Mouse (Mus musculus): ENCODE data around the gene Tmem50b. TPM values are rescaled to one million over a fixed set of nuclear protein-coding genes. Genes with fewer than 3 reads are reported as not detected.
A peak's percentile ranks its signal among the peaks of the same experiment; 100 is the strongest.
"Not testable (repeated sequence)": the region's sequence is repeated elsewhere in the genome, so short reads cannot be mapped to it uniquely, and the experiment has no call there.

Tmem50b gene
- 85.6 and 96.8 TPM in 2 replicates for polyA plus RNA-seq (2015; fragmentation: Nextera tagmentation; extraction: Ambion mirVana)

- 1% methylated on average over 34 of the region's 34 CpGs for WGBS
- peak; percentile 98 for ATAC-seq (ENCODE audit: low read depth)
- H3K9me3 ChIP-seq = no peaks in the 10 kb centered on the region
- peaks cover 3% of the 10 kb centered on the region; the same call in 1 of the 2 replicates for H3K36me3 ChIP-seq
- H3K27me3 ChIP-seq = peaks cover 10% of the 10 kb centered on the region
- peaks cover 22% of the 10 kb centered on the region for H3K4me1 ChIP-seq (replicated peaks)
- H3K4me3 ChIP-seq = peak within 1 kb of the TSS; percentile 56
- H3K27ac ChIP-seq (replicated peaks) = peak within 1 kb of the TSS; percentile 84
- peak within 1 kb of the TSS; percentile 88 for H3K4me2 ChIP-seq
- H3K9ac ChIP-seq = peak within 1 kb of the TSS; percentile 83
Observed at GRCm38 (mm10) chr16:91597672-91598010, at the start of gene Tmem50b. TSS of gene Tmem50b (minus strand) at chr16:91597800.

DNA sequence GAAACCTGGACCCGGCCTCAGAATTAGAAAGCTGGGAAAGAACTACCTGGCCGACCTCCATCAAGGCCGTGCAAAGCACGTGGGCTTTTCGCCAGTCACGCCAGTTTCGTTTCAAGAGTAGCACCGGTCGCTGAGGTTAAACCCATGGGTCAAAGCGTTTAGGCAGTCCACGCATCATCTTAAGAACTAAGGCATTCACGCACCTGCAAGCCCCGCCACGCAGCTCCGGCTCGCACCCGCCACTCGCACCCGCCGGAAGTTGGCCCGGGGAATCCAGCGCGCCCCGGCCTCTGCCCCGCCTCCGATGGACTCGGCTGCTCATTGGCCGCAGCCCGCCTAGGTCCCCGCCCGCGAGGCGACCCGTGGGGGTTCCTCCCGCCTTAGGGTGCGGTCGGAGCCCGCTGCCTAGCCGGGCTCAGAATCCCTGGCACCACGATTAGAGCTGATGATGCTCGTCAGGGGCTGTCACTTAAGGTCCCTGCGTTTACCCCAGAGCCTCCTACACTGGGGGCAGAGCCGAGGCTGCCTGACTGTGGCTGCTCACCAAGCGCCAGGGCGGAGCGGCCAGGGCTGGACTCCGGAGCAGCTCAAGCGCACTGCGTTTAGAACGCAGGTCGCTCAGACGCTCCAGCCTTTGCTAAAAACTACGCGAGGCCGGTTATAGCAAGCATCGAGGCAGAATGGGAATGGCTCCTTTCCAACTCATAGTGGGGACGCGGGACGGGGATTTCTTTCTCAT is 49.2 kb upstream of the Tmem50b start, which contains the start of gene Gart:
Gene Gart (minus strand): TSS at position 272 of the 739 bp plus-strand sequence.
- WGBS = under 1% methylated on average over 59 of the region's 59 CpGs
- peak within 1 kb of the TSS; percentile 99 for H3K27ac ChIP-seq (replicated peaks)
- peak within 1 kb of the TSS; percentile 84 for H3K4me3 ChIP-seq
- H3K4me2 ChIP-seq = peak within 1 kb of the TSS; percentile 97
- no peaks in the 10 kb centered on the region for H3K27me3 ChIP-seq
- peaks cover 17% of the 10 kb centered on the region for H3K36me3 ChIP-seq
- H3K9ac ChIP-seq = peak within 1 kb of the TSS; percentile 93
- no peaks in the 10 kb centered on the region for H3K9me3 ChIP-seq
- ATAC-seq (ENCODE audit: low read depth) = peak; percentile 87
- peaks cover 31% of the 10 kb centered on the region for H3K4me1 ChIP-seq (replicated peaks)

DNA sequence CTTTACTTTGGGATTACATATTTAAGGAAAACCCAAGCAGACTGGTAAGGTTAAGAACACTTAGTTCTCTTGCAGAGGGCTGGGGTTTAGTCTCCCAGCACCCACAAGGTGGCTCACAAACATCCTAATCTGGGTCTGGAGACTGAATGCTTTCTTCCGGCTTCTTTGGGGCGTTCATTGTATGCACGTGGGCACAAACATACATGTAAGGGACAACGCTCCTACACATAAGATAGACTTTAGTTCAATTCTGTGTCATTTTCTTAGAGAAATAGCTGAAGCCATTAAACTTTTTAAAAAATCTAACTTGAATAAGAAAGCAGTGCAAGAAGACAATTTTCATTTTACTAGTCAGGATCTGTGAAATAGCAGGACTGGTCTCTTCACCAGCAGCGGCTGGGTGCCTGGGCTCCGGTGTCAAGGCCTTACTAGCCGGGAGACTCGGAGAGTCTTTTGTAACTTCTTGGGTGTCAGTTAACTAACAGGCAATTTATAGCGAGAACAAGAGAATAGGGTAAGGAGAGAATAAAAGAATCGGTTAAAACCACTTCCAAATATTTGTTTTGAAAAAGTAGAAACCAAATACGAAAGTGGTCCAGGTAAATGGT is 48.5 kb upstream of the Tmem50b start:
- Histone ChIP-seq H3K9me3 (no peaks in the 10 kb centered on the region), H3K27me3 (no peaks in the 10 kb centered on the region), H3K4me3 (peak overlapping the region; percentile 84), H3K9ac (peak overlapping the region; percentile 93), H3K36me3 (peaks cover 19% of the 10 kb centered on the region), H3K27ac (replicated peaks) (peak overlapping the region; percentile 99), H3K4me1 (replicated peaks) (peaks cover 31% of the 10 kb centered on the region), H3K4me2 (peak overlapping the region; percentile 97)
- no peak for ATAC-seq (ENCODE audit: low read depth)
- WGBS = 2% methylated on average over 11 of the region's 11 CpGs

DNA sequence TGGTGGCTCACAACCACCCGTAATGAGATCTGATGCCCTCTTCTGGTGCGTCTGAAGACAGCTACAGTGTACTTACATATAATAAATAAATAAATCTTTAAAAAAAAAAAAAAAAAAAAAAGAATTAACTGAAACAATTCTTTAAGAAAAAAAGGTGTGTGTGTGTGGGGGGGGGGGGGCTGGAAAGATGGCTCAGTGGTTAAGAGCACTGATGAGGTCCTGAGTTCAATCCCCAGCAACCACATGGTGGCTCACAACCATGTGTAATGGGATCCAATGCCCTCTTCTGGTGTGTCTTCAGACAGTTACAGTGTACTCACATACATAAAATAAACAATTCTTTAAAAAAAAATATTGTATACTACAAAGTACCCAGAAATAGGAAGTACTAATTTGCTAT is 47.8 kb upstream of the Tmem50b start:
- H3K27me3 ChIP-seq; H3K9me3 ChIP-seq; ATAC-seq (ENCODE audit: low read depth); H3K4me3 ChIP-seq; H3K9ac ChIP-seq; H3K4me2 ChIP-seq; H3K27ac ChIP-seq (replicated peaks): not testable (repeated sequence)
- 29% methylated on average over 1 of the region's 2 CpGs for WGBS
- Histone ChIP-seq H3K36me3 (peaks cover 22% of the 10 kb centered on the region), H3K4me1 (replicated peaks) (peaks cover 28% of the 10 kb centered on the region)

DNA sequence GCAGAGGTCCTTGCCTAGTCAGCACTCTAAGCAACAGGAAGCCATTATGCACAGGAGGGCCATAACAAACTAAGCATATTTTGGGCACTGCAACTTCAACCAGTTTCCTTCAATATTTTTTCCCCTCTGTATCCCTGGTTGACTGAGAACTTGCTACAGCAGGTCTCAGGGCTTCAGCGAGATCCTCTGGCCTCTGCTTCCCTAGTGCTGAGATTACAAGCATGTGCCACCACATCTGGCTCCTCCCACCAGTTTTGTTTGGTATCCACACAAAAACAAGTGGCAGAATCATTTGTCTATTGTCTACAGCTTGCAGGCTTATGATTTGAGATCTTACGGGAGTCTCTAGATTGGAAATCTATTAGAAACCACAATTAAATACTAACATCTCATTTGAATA is 47.3 kb upstream of the Tmem50b start:
- no peak for ATAC-seq (ENCODE audit: low read depth)
- H3K4me1 ChIP-seq (replicated peaks) = peaks cover 22% of the 10 kb centered on the region
- H3K9ac ChIP-seq = no peak overlapping the region
- no peak overlapping the region for H3K4me2 ChIP-seq
- H3K27me3 ChIP-seq = no peaks in the 10 kb centered on the region
- H3K4me3 ChIP-seq = no peak overlapping the region
- peaks cover 27% of the 10 kb centered on the region for H3K36me3 ChIP-seq
- WGBS = 89% methylated on average over 2 of the region's 2 CpGs
- no peaks in the 10 kb centered on the region for H3K9me3 ChIP-seq
- no peak overlapping the region for H3K27ac ChIP-seq (replicated peaks)

- H3K36me3 ChIP-seq = peaks cover 74% of the 10 kb centered on the region
- H3K27ac ChIP-seq (replicated peaks) = no peak overlapping the region
- H3K4me3 ChIP-seq = no peak overlapping the region
- H3K4me2 ChIP-seq = no peak overlapping the region
- WGBS = 94% methylated on average over 8 of the region's 8 CpGs
- ATAC-seq (ENCODE audit: low read depth) = no peak
- no peak overlapping the region for H3K9ac ChIP-seq
- H3K9me3 ChIP-seq = no peaks in the 10 kb centered on the region
- H3K4me1 ChIP-seq (replicated peaks) = 0 out of 2 replicates have a peak, but pooled peaks cover 6% of the 10 kb centered on the region
- H3K27me3 ChIP-seq = no peaks in the 10 kb centered on the region
Observed at GRCm38 (mm10) chr16:91640171-91640570, 42.6 kb upstream of the Tmem50b start.

DNA sequence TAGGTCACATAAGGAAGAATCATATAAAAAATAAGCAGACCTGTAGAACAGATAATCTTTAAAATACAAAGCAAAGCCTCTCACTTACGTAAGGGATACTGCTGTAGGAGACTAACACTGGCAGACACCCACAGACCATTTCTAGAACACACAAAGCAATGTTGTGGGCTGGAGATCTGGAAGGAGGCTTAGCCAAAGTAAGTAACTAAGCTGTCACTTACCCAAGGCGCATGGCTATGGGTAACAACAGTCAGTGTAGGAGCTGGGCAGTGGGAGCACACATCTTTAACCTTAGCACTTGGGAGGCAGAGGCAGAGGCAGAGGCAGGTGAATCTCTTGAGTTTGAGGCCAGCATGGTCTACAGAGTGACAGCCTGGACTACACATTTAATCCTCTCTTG is 42.0 kb upstream of the Tmem50b start:
- no peak for ATAC-seq (ENCODE audit: low read depth)
- WGBS = 98% methylated on average over 2 of the region's 2 CpGs
- no peak overlapping the region for H3K9ac ChIP-seq
- H3K27me3 ChIP-seq = no peaks in the 10 kb centered on the region
- H3K4me2 ChIP-seq = no peak overlapping the region
- H3K9me3 ChIP-seq = no peaks in the 10 kb centered on the region
- H3K4me3 ChIP-seq = no peak overlapping the region
- no peak overlapping the region for H3K27ac ChIP-seq (replicated peaks)
- peaks cover 79% of the 10 kb centered on the region for H3K36me3 ChIP-seq
- 0 out of 2 replicates have a peak, but pooled peaks cover 1% of the 10 kb centered on the region for H3K4me1 ChIP-seq (replicated peaks)

DNA sequence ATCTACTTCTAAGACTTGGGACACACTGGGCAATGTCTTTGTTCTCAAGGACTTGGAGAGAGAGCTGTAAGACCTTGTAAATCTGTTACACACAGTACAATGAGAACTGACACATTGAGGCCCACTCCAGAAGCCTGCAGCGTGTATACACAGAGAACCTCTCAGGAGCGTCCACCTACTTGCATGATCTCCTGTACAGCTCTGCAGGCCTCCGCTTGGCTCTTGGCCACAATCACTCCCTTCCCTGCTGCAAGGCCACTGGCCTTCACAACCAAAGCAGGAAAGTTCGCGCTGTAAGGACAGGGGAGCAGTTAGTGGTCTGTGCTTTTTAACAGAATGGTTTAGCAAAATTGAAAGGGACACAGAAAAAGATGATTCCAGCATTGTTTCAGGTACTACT is 41.6 kb upstream of the Tmem50b start:
- no peaks in the 10 kb centered on the region for H3K9me3 ChIP-seq
- H3K4me3 ChIP-seq = no peak overlapping the region
- no peak overlapping the region for H3K27ac ChIP-seq (replicated peaks)
- no peak for ATAC-seq (ENCODE audit: low read depth)
- H3K4me2 ChIP-seq = no peak overlapping the region
- H3K4me1 ChIP-seq (replicated peaks) = no peaks in the 10 kb centered on the region
- 90% methylated on average over 5 of the region's 5 CpGs for WGBS
- peaks cover 83% of the 10 kb centered on the region for H3K36me3 ChIP-seq
- no peaks in the 10 kb centered on the region for H3K27me3 ChIP-seq
- H3K9ac ChIP-seq = no peak overlapping the region

DNA sequence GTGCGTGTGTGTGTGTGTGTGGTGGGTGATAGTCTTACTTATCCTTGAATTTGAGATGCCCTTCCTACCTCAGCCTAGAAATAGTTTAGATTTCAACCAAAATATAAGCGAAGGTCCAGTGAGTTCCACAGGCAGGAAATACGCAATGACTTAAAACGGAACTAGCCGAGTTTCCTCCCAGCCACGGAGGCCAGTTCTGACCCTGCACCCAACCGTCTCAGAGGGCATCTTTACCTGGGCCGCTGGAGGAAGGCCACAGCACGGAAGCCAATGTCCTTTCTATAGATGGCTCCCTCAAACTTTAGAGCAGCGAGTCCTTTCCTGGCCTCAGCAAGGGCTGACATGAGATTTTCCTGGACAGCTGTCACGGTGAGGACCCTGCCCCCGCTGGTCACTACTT is 36.0 kb upstream of the Tmem50b start:
- Histone ChIP-seq H3K4me1 (replicated peaks) (no peaks in the 10 kb centered on the region), H3K4me3 (no peak overlapping the region), H3K4me2 (no peak overlapping the region), H3K27ac (replicated peaks) (no peak overlapping the region), H3K9me3 (no peaks in the 10 kb centered on the region), H3K27me3 (no peaks in the 10 kb centered on the region), H3K36me3 (peaks cover 94% of the 10 kb centered on the region), H3K9ac (no peak overlapping the region)
- 90% methylated on average over 12 of the region's 12 CpGs for WGBS
- ATAC-seq (ENCODE audit: low read depth) = no peak

DNA sequence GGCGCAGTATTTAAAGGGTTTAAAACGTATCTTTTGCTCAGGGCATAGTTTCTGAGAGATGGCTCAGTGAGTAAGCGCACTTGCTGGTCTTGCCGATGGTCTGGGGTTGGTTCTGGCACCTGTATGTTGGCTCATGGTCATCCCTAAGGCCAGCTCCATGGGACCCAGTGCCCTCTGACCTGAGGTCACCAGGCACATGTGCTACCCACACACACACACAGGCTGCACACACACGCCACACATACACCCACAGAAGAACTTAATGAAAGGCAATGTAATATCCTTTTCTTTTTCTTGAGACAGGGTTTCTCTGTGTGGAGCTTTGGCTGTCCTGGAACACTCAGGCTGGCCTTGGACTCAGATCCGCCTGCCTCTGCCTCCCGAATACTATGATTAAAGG is 35.3 kb upstream of the Tmem50b start:
- Histone ChIP-seq H3K9me3 (no peaks in the 10 kb centered on the region), H3K36me3 (peaks cover 94% of the 10 kb centered on the region), H3K4me3 (no peak overlapping the region), H3K4me1 (replicated peaks) (no peaks in the 10 kb centered on the region), H3K4me2 (no peak overlapping the region), H3K9ac (no peak overlapping the region), H3K27ac (replicated peaks) (no peak overlapping the region), H3K27me3 (no peaks in the 10 kb centered on the region)
- no peak for ATAC-seq (ENCODE audit: low read depth)
- WGBS = 94% methylated on average over 7 of the region's 7 CpGs

DNA sequence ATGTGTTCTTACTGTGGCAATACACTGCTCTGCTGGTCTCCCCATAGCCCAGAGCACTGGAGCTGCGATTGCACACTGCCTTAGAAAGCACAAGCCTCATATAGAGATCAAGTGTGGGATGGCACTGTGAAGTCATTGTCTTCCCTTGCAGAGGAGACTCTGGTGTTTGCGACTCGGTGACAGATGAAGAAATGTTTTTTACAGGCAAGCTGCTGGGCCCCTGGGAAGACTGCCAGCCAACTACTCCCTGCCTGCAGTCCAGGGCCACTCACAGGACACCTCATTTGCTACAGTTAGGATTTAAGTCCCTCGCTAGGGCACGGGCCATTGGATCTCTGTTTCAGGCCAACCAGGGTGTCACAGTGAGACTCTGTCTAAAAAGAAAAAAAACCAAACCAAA is 34.8 kb upstream of the Tmem50b start:
- H3K4me1 ChIP-seq (replicated peaks) = no peaks in the 10 kb centered on the region
- H3K9me3 ChIP-seq = no peaks in the 10 kb centered on the region
- H3K4me3 ChIP-seq = no peak overlapping the region
- ATAC-seq (ENCODE audit: low read depth) = no peak
- H3K9ac ChIP-seq = no peak overlapping the region
- H3K4me2 ChIP-seq = no peak overlapping the region
- 73% methylated on average over 5 of the region's 5 CpGs for WGBS
- H3K36me3 ChIP-seq = peaks cover 94% of the 10 kb centered on the region
- H3K27me3 ChIP-seq = no peaks in the 10 kb centered on the region
- H3K27ac ChIP-seq (replicated peaks) = no peak overlapping the region

- Histone ChIP-seq H3K4me1 (replicated peaks) (no peaks in the 10 kb centered on the region), H3K9me3 (no peaks in the 10 kb centered on the region), H3K27me3 (no peaks in the 10 kb centered on the region), H3K9ac (no peak overlapping the region), H3K27ac (replicated peaks) (no peak overlapping the region), H3K36me3 (peaks cover 93% of the 10 kb centered on the region), H3K4me2 (no peak overlapping the region), H3K4me3 (no peak overlapping the region)
- WGBS = 56% methylated on average over 1 of the region's 1 CpGs
- no peak for ATAC-seq (ENCODE audit: low read depth)
Observed at GRCm38 (mm10) chr16:91630584-91630983, 33.0 kb upstream of the Tmem50b start.
